Mouse (Mus musculus) small intestine, adult 10 weeks (tissue): ENCODE measurements around the gene Wdr38. TPM values are rescaled to one million over a fixed set of nuclear protein-coding genes. Genes with fewer than 3 reads are reported as not detected.

Experiments used
- polyA plus RNA-seq: library from polyadenylated mRNA; stranded (reverse); fragments of 350-450 nt; fragmentation: Illumina TruSeq; extraction: RNeasy Lipid Tissue Mini Kit (QIAGEN cat#74804); gene quantifications from one replicate; pipeline ENCODE4 v1.2.3, GENCODE M21; 2014; ENCODE audit warnings: low replicate concordance

Wdr38 gene
- 0.19 TPM for polyA plus RNA-seq

DNA sequence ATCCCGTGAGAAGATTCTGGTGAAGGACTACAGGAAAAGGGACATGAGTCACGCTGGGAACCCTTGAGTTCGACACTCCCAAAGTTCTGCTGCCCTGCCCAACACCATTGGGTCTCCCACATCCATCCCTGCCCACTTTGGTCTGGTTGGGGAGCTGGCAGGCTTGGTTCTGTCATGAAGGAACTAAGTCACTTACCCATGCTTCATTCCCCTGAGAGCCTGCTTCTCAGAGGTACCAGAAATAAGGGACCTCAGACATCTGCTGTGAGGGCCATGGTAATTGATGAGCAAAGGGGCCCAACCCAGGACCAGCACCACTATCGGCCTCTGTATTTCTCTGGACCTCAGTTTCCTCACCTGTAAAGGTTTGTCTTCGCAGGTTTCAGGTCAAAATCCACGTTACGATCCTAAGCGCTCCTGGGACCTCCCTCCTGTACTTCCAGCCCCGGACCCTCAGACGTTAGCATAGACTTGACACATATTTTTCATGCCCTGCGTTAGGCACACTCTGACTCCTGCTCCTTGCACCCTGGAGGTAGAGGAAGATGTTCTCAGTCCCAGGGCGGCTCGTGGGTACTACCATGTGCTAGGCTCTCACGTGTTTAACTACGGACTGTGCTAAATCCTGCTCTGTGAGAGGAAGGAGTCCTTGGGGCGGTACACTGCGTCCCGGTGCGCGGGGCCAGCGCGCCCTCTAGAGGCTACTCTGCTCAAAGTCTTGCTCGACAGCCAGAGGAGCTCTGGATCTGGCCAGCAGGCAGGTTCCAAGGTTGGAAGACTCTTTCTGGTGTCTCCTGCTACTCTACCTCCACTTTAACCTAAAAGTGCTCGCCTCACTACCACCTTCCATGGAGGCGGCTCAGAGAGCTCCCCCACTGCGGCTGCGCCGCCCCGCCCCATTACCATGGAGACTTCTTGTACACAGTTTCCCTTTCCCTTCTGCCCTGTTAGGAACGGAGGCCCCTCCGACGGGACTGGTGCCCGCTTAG lies at the start of gene Wdr38:
Gene Wdr38, plus strand, starts transcription at position 91 of the 989 bp plus-strand sequence.

DNA sequence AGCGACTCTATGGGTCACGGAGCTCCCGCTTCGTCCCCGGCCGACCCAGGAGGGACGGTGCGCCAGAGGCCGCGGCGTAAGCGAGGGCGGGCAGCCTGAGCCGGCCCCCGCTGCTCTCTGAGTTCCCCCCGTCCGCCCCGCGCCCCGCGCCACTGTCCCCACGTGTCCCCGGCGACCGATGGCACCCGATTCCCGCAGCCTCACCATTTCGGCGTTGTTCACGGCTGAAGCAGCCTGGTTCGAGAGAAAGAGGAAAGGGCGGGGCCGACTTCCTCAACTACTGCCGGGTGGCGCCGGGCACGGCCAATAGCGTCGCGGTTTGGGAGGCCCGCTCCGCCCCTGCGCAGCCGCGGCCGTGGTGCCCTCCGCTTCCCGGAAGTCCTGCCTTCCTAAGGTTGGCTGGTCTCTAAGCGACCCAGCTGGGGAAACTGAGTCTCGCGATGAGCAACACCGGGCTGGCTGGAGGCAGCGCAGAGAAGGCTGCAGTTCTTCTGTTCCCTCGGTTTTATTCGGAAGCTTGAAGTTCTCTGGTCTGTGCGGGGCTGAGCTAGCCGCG lies 7.7 kb downstream of the Wdr38 start, which contains the start of gene Arpc5l:
Gene Arpc5l, plus strand, starts transcription at position 469 of the 556 bp plus-strand sequence.

DNA sequence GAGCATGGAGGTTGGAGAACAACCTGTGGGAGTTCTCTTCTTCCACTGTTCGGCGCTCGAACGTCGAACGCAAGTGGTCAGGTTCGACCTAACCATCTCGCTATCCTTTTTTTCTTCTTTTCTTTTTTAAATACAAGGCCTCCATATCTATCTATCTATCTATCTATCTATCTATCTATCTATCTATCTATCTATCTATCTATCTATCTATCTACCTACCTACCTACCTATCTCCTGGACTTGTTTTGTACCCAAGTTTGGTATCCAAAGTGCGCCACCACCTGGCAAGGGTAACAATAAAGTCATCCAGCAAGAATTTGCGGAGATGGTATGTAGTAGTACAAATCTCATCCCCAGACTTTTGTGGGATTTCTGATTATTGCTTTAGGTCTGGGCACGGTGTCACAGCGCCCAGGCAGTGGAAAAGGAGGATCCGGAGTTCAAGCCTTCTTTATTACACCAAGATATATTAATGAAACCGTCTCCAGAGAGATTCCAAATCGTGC lies 8.4 kb downstream of the Wdr38 start, which contains the start of gene Rpl35:
Gene Rpl35, minus strand, starts transcription at position 51 of the 506 bp plus-strand sequence.

Other genes with a start within 250 kb of the Wdr38 start
- 16.0 TPM for gene Nr6a1, start 69.8 kb upstream of the Wdr38 start, polyA plus RNA-seq
- gene Olfml2a, start 65.5 kb upstream of the Wdr38 start, polyA plus RNA-seq = 2.3 TPM
- gene Arpc5l, start 7.9 kb downstream of the Wdr38 start, polyA plus RNA-seq = 142 TPM
- gene Rpl35, start 8.1 kb downstream of the Wdr38 start, polyA plus RNA-seq = 44.9 TPM
- 98.9 TPM for gene Golga1, start 68.1 kb downstream of the Wdr38 start, polyA plus RNA-seq
- gene Scai, start 193.3 kb downstream of the Wdr38 start, polyA plus RNA-seq = 14.4 TPM
- gene Ppp6c, start 229.0 kb downstream of the Wdr38 start, polyA plus RNA-seq = 165 TPM